Mouse (Mus musculus): ENCODE data around the gene Tmem114. TPM values are rescaled to one million over a fixed set of nuclear protein-coding genes. Genes with fewer than 3 reads are reported as not detected.

The Tmem114 gene
- polyA plus RNA-seq, 1 experiment from 2014 or later = not detected

GRCm38 (mm10) chr16:8402663-8403062 lies 22.3 kb downstream of the Tmem114 start:
- Histone ChIP-seq H3K9me3 (replicated peaks; ENCODE audit: control insufficient read depth, low read length) (no peaks in the 10 kb centered on the region), H3K27me3 (ENCODE audit: control insufficient read depth, insufficient read depth, low read length) (no peaks in the 10 kb centered on the region), H3K27ac (replicated peaks; ENCODE audit: low read depth, low read length) (no peak overlapping the region), H3K4me3 (ENCODE audit: low read depth, low read length) (no peak overlapping the region), H3K4me1 (ENCODE audit: control insufficient read depth, insufficient read depth, low read length) (no peaks in the 10 kb centered on the region), H3K4me2 (ENCODE audit: low read depth, low read length) (no peak overlapping the region), H3K36me3 (replicated peaks; ENCODE audit: control insufficient read depth, insufficient read depth, low read depth, low read length) (no peaks in the 10 kb centered on the region), H3K9ac (replicated peaks; ENCODE audit: low read length) (no peak overlapping the region)
- DNase-seq (ENCODE audit: low spot score) = no peak
- ATAC-seq (replicated peaks; ENCODE audit: insufficient number of reproducible peaks, low FRiP score, low TSS enrichment, low read depth) = no peak
- 78% methylated on average over 2 of the region's 2 CpGs for WGBS

DNA sequence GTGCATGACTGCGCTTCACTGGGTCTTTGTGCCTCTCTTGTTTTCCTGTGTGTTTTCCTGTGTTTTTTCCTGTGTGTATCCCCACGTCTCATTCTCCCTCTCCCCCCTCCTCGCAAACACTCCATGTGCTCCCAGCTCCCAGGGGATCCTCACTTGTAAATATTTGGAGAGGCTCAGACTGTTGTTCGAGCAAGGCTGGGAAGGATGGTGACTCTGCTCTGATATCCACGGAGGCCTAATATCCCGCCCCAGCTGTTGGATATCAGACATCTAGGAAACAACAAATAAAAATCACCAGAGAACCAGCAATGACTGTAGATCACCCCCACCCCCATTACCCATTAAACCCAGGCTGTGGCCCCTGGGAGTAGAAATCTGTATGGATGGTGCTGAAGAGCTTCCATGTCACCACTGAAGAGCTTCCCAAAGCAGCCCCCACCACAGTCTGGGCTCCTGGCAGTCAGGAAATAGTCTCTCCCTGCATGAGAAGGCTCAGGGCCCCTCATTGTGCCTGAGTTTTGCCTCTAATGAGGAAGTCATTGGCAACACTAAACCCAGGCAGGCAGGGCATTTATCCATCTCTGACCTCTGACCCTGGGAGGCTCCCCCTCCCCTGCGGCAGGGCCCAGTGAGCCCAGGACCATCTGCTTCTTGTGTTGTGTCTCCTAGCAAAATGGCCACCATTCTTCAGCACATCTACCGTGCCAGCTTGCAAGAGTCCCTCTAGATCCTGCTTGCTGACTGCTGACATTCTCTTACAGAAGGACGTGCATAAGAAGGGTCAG lies 23.6 kb downstream of the Tmem114 start:
- Histone ChIP-seq H3K4me1 (ENCODE audit: control insufficient read depth, insufficient read depth, low read length) (no peaks in the 10 kb centered on the region), H3K9me3 (replicated peaks; ENCODE audit: control insufficient read depth, low read length) (no peaks in the 10 kb centered on the region), H3K36me3 (replicated peaks; ENCODE audit: control insufficient read depth, insufficient read depth, low read depth, low read length) (no peaks in the 10 kb centered on the region), H3K4me3 (ENCODE audit: low read depth, low read length) (no peak overlapping the region), H3K27ac (replicated peaks; ENCODE audit: low read depth, low read length) (no peak overlapping the region), H3K4me2 (ENCODE audit: low read depth, low read length) (no peak overlapping the region), H3K9ac (replicated peaks; ENCODE audit: low read length) (no peak overlapping the region), H3K27me3 (ENCODE audit: control insufficient read depth, insufficient read depth, low read length) (no peaks in the 10 kb centered on the region)
- WGBS = 54% methylated on average over 9 of the region's 9 CpGs
- DNase-seq (ENCODE audit: low spot score) (no peak), ATAC-seq (replicated peaks; ENCODE audit: insufficient number of reproducible peaks, low FRiP score, low TSS enrichment, low read depth) (no peak)

DNA sequence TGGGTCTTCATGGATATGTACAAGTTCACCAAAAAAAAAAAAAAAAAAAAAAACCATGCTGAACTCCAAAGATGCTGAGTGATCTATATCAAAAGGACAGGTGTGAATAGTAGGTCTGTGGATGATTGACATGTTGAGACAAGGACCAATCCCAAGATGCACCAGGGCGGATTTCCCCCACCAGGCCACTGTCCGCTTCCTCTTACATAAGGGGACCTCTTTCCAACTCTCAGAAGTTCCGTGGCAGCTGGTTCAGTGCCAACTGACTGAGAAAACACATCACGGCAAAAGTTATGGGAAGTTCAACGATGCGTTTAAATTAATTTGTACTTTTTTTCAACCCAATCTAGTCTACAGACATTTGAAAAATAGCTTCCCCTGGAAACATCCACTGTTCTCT lies 25.1 kb downstream of the Tmem114 start:
- WGBS = 86% methylated on average over 6 of the region's 6 CpGs
- Histone ChIP-seq H3K27ac (replicated peaks; ENCODE audit: low read depth, low read length) (no peak overlapping the region), H3K36me3 (replicated peaks; ENCODE audit: control insufficient read depth, insufficient read depth, low read depth, low read length) (no peaks in the 10 kb centered on the region), H3K9ac (replicated peaks; ENCODE audit: low read length) (no peak overlapping the region), H3K4me3 (ENCODE audit: low read depth, low read length) (no peak overlapping the region), H3K4me2 (ENCODE audit: low read depth, low read length) (no peak overlapping the region), H3K4me1 (ENCODE audit: control insufficient read depth, insufficient read depth, low read length) (no peaks in the 10 kb centered on the region), H3K27me3 (ENCODE audit: control insufficient read depth, insufficient read depth, low read length) (no peaks in the 10 kb centered on the region), H3K9me3 (replicated peaks; ENCODE audit: control insufficient read depth, low read length) (no peaks in the 10 kb centered on the region)
- DNase-seq (ENCODE audit: low spot score) (no peak), ATAC-seq (replicated peaks; ENCODE audit: insufficient number of reproducible peaks, low FRiP score, low TSS enrichment, low read depth) (no peak)

- Histone ChIP-seq H3K9ac (replicated peaks; ENCODE audit: low read length) (no peak overlapping the region), H3K27me3 (ENCODE audit: control insufficient read depth, insufficient read depth, low read length) (no peaks in the 10 kb centered on the region), H3K9me3 (replicated peaks; ENCODE audit: control insufficient read depth, low read length) (no peaks in the 10 kb centered on the region), H3K4me3 (ENCODE audit: low read depth, low read length) (no peak overlapping the region), H3K4me1 (ENCODE audit: control insufficient read depth, insufficient read depth, low read length) (no peaks in the 10 kb centered on the region), H3K27ac (replicated peaks; ENCODE audit: low read depth, low read length) (no peak overlapping the region), H3K36me3 (replicated peaks; ENCODE audit: control insufficient read depth, insufficient read depth, low read depth, low read length) (no peaks in the 10 kb centered on the region), H3K4me2 (ENCODE audit: low read depth, low read length) (no peak overlapping the region)
- no peak for DNase-seq (ENCODE audit: low spot score)
- ATAC-seq (replicated peaks; ENCODE audit: insufficient number of reproducible peaks, low FRiP score, low TSS enrichment, low read depth) = no peak
These were observed 30.0 kb downstream of the Tmem114 start for GRCm38 (mm10) chr16:8394946-8395345.

DNA sequence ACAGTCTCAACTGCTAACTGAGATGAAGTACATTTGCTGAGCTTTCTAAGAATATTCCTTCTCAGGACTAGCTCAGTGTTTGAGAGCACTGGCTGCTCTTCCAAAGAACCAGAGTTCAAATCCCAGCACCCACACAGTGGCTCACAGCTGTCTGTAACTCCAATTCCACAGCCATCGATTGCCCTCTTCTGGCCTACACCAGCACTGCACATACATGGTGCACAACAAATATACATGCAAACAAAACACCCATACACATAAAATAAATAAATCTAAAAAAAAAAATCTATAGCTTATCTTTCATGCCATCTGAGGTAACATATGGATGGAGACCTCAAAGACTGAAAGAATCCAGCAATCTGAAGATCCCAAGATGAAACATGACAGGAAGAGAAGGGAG lies 36.4 kb downstream of the Tmem114 start:
- no peak overlapping the region for H3K27ac ChIP-seq (replicated peaks; ENCODE audit: low read depth, low read length)
- no peaks in the 10 kb centered on the region for H3K4me1 ChIP-seq (ENCODE audit: control insufficient read depth, insufficient read depth, low read length)
- H3K4me2 ChIP-seq (ENCODE audit: low read depth, low read length) = no peak overlapping the region
- H3K4me3 ChIP-seq (ENCODE audit: low read depth, low read length) = no peak overlapping the region
- ATAC-seq (replicated peaks; ENCODE audit: insufficient number of reproducible peaks, low FRiP score, low TSS enrichment, low read depth) = no peak
- no peaks in the 10 kb centered on the region for H3K27me3 ChIP-seq (ENCODE audit: control insufficient read depth, insufficient read depth, low read length)
- WGBS = 86% methylated on average over 1 of the region's 1 CpGs
- no peaks in the 10 kb centered on the region for H3K36me3 ChIP-seq (replicated peaks; ENCODE audit: control insufficient read depth, insufficient read depth, low read depth, low read length)
- no peak for DNase-seq (ENCODE audit: low spot score)
- H3K9me3 ChIP-seq (replicated peaks; ENCODE audit: control insufficient read depth, low read length) = no peaks in the 10 kb centered on the region
- H3K9ac ChIP-seq (replicated peaks; ENCODE audit: low read length) = no peak overlapping the region

GRCm38 (mm10) chr16:8386386-8386785 lies 38.5 kb downstream of the Tmem114 start:
- no peak overlapping the region for H3K9ac ChIP-seq (replicated peaks; ENCODE audit: low read length)
- no peaks in the 10 kb centered on the region for H3K4me1 ChIP-seq (ENCODE audit: control insufficient read depth, insufficient read depth, low read length)
- no peak overlapping the region for H3K27ac ChIP-seq (replicated peaks; ENCODE audit: low read depth, low read length)
- WGBS = 77% methylated on average over 6 of the region's 6 CpGs
- no peak overlapping the region for H3K4me2 ChIP-seq (ENCODE audit: low read depth, low read length)
- ATAC-seq (replicated peaks; ENCODE audit: insufficient number of reproducible peaks, low FRiP score, low TSS enrichment, low read depth) = no peak
- no peak for DNase-seq (ENCODE audit: low spot score)
- no peaks in the 10 kb centered on the region for H3K36me3 ChIP-seq (replicated peaks; ENCODE audit: control insufficient read depth, insufficient read depth, low read depth, low read length)
- H3K4me3 ChIP-seq (ENCODE audit: low read depth, low read length) = no peak overlapping the region
- H3K27me3 ChIP-seq (ENCODE audit: control insufficient read depth, insufficient read depth, low read length) = no peaks in the 10 kb centered on the region
- no peaks in the 10 kb centered on the region for H3K9me3 ChIP-seq (replicated peaks; ENCODE audit: control insufficient read depth, low read length)

DNA sequence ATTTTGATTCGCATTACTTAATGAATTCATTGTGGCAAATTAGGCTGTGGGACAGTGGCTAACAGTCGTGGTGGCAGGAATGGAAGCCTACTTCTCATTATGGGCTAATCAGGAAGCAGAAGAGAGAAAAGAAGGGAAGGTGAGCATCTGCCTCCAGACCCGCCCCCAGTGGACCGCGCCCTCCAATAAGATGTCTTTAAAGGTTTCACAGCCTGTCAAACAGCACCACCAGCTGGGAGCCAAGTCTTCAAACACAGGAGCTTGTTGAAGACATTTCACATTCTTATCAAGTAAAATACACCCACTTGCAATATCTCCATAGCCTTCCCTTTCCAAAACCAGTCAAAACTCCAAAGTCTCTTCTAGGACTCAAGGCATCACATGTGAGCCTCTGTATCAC lies 39.3 kb downstream of the Tmem114 start:
- Histone ChIP-seq H3K4me3 (ENCODE audit: low read depth, low read length) (no peak overlapping the region), H3K27ac (replicated peaks; ENCODE audit: low read depth, low read length) (no peak overlapping the region), H3K9me3 (replicated peaks; ENCODE audit: control insufficient read depth, low read length) (no peaks in the 10 kb centered on the region), H3K36me3 (replicated peaks; ENCODE audit: control insufficient read depth, insufficient read depth, low read depth, low read length) (no peaks in the 10 kb centered on the region), H3K4me1 (ENCODE audit: control insufficient read depth, insufficient read depth, low read length) (no peaks in the 10 kb centered on the region), H3K27me3 (ENCODE audit: control insufficient read depth, insufficient read depth, low read length) (no peaks in the 10 kb centered on the region), H3K4me2 (ENCODE audit: low read depth, low read length) (no peak overlapping the region), H3K9ac (replicated peaks; ENCODE audit: low read length) (no peak overlapping the region)
- no peak for DNase-seq (ENCODE audit: low spot score)
- ATAC-seq (replicated peaks; ENCODE audit: insufficient number of reproducible peaks, low FRiP score, low TSS enrichment, low read depth) = no peak
- 80% methylated on average over 5 of the region's 5 CpGs for WGBS

GRCm38 (mm10) chr16:8384772-8385171 lies 40.2 kb downstream of the Tmem114 start:
- ATAC-seq (replicated peaks; ENCODE audit: insufficient number of reproducible peaks, low FRiP score, low TSS enrichment, low read depth) = no peak
- Histone ChIP-seq H3K9ac (replicated peaks; ENCODE audit: low read length) (no peak overlapping the region), H3K27me3 (ENCODE audit: control insufficient read depth, insufficient read depth, low read length) (no peaks in the 10 kb centered on the region), H3K36me3 (replicated peaks; ENCODE audit: control insufficient read depth, insufficient read depth, low read depth, low read length) (no peaks in the 10 kb centered on the region), H3K4me2 (ENCODE audit: low read depth, low read length) (no peak overlapping the region), H3K4me1 (ENCODE audit: control insufficient read depth, insufficient read depth, low read length) (no peaks in the 10 kb centered on the region), H3K9me3 (replicated peaks; ENCODE audit: control insufficient read depth, low read length) (no peaks in the 10 kb centered on the region), H3K27ac (replicated peaks; ENCODE audit: low read depth, low read length) (no peak overlapping the region), H3K4me3 (ENCODE audit: low read depth, low read length) (no peak overlapping the region)
- WGBS = 77% methylated on average over 10 of the region's 10 CpGs
- DNase-seq (ENCODE audit: low spot score) = no peak

Measured in embryonic facial prominence, embryonic 11.5 days (tissue).